Mouse (Mus musculus): Measurements from ENCODE around the gene Pex5.
"Not testable (repeated sequence)": the region's sequence is repeated elsewhere in the genome, so short reads cannot be mapped to it uniquely, and the experiment has no call there.

Pex5 gene

DNA sequence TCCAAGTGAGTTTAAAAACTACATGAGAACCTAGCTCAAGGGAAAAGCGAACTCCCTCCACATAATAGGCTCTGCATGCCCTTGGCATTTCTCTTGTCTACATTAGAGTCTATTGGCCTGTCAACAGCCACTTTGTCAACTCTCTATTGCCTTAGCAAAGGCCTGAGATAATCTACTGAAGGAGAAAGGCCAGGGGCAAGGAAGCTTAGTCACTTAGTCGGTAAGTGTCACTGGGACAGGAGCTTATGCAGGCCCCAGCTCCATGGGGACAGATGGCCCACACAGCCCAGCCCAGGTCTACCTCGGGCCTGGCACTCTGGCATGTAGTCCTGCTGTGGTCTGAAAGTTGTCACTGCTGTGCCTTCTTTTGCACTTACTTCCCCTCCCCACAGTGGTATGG, 11.7 kb upstream of the Pex5 start:
- DNase-seq: no peak

DNA sequence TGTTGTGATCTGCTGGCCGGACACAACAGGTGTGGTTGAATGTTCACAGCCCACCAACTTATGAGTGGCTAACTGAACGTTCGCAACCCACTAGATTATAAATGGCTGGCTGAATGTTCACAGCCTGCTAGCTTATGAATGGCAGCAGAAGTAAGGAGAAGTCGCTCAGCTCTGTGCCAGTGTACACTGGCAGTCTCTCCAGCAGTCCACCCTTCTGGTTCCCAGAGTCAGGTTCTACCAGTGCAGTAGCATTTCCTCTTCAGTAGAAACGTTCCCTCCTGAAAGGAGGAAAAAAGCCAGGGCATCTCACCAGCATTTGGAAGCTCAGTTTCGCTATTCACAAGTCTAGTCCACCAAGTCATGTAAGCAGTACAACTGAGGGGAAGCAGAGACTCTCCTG, 10.7 kb upstream of the Pex5 start:
- no peak for DNase-seq

DNA sequence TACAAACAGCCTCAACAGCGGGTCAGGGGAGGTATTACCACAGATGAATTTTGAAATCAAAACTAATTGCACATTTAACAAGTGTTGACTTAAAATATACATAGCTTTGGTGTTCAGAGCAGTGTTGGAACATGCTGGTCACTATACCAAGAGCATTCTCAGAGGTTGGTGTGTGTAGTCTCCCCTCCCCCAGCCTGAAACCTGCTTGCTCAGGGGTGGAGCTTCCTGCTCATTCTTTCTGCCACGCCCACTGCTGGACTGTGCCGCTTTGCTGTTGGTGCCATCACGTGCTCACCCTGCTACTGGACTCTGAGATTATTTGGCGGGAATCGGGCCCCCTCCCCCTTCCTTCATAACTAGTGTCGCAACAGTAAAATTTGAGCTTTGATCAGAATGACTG, 10.2 kb upstream of the Pex5 start:
- DNase-seq: peak in 1 of 2 experiments; percentile 11

DNA sequence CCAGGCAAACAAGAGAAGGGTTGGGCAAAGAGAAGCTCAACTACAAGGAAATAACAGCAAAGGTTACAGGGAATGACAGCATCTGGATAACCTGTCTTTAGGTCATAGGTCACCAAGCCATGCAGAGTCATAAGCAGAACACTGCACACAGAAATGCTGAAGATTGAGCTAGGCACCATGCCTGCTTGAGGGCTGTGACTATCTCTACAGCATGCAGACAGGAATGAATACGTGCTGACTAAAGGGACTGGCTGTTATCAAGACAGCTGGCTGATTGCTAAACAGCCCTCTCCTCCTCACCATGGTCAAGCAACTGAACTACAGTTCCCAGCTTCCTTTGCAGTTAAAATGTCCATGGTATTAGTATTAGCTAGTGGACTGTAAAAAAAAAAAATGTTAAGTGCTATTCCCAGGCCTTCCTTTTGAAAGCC, 9.2 kb upstream of the Pex5 start:
- no peak for DNase-seq

DNA sequence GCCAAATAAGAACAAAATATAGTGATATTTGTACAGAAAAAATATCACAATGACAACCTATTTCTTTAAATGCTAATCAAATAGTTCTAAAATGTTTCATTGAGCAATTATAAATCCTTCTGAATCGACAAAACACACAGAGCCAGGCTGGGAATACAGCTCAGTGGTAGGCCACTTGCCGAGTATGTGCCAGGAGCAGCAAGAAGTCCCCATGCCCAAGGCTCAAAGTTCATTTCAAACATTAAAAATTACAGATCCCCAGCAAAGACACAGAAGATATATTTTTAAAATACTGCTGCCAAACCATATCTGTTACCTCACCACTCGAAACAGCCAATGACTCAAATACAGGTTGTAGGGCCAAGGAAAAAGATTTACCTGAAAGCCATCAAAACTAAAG, 3.8 kb upstream of the Pex5 start:
- no peak for DNase-seq

DNA sequence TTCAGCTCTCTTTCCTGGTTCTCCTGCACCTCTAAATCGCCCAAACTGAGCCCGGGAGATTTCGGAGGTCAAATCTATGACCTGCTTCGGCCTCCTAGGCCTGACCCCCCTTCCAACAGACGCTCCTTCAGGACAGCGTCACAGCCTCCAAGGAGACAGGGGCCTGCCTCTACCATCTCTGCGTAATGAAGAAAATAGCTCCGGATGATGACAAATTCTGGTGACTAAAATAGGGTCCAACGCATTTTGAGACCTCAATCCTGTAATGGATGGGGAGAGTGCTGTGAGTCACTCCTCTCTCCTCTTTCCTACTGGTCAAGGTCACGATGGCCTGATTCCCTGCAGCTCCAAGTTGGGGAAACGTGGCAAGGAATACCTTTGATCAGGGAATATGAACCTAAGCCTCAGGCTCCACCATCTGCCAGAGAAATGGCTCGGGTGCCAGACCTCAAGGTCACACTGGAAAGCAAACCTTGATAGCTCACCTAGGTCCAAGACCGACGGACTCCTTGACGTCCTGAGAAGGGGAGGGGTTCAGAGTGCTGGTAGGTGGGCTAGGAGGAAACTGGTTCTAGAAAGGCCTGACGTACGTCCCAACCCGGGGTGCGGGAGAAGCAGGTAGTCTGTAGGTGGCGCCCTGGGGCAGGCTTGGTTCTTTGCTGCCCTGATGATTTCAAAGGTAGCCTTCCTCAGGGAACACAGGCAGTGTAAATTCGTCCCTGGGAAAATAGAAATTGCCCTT, 651 bp upstream of the Pex5 start:
- peak; percentile 64 to 87 for DNase-seq

DNA sequence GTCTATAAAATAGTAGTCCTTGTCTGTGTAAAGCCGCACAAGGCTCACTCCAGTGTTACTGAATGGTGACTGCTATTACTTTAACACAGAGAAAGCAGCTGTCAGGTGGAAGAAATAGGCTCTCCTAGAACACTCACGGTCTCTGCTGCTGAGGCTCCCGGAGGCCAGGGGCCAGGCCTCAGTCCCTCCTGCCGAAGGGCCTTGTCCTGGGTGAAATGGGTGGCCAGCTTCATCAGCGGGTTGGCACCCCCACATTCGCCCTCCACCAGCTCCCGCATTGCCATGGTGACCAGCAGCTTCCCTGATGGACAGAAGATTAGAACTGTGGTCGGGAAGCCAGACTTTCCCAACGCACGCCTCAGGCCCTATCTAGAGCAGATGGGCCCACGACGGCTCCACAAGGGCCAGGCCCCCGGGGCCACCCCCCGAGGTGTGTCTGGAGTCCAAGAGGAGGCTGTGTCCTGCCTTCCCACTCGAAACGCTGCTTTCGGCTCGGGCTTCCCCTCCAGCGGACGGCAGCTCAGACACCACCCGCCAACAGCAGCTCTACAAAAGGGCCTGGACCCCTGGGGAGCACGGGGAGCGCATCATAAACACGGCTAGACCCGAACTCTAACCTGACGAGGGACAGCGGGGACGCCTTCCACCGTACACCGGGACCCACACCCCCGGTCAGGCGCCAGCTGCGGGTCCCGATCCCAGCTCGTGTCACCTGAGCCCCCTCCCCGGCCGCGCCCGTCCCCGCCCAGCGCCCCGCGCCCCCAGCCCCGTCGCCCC, 529 bp downstream of the Pex5 start:
- DNase-seq: peak; percentile 25 to 48

DNA sequence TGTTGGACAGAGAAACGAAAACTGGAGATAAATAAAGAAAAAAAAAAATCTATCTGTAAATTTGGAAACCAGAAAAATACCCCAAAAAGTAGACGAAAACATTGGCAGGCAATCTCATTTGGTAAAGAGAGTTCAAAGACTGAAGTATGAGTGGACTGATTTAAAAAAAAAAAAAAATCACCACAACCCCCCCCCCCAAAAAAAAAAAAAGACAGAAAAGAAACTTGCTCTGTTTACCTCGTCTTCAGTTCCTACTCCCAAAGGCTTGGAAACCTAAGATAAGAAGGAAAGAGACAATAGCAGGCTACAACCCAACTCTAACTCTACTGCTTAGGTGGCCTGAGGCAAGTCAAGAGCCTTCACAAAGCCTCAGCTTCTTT, 1.1 kb downstream of the Pex5 start:
- DNase-seq: no peak

DNA sequence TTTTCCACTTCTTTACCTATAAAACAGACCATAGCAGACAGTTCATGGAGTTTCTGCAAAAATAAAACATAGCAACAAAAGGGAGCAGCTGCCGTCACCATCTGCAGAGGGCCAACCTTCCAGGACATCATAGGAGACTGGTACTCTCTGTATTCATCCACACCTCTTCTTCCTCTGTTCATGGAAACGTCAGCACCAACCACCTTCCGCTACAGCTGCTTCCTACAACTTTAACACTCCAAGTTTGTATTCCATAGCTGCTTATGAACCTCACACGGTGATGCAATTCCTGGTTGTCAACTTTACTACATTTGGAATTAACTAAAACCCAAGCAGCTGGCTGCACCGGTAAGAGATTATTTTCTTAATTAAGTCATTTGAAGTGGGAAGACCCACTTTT, 6.5 kb downstream of the Pex5 start:
- no peak for DNase-seq

DNA sequence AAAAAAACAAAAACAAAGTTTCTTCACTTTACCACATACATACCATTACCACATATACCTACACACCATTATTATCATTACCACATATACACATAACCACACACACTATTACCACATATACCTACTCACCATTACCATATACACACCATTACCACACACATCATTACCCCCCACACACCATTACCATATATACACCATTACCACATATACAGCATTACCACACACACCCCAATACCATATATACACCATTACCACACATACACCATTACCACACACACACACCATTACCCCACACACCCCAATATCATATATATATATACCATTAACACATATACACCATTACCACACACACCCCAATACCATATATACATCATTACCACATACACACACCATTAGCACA, 7.7 kb downstream of the Pex5 start:
- DNase-seq: no peak

DNA sequence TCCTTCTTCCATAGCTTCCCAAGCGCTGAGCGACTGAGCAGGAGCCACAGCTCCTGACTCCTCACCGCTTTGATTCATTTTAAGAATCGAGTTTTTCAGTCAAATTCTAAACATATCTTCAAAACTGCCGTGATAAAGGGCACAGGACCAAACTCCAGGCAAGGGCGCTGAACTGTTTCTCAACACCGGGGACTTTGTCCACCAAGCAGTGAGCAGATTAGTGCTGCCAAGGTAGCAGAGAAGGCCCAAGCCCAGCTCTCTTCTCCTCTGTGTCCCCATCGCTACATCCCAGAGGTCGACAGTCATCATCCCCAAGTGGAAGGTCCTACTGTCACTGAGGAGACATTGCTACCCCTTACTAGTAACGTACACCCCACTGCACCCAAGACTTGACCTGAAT, 8.5 kb downstream of the Pex5 start:
- DNase-seq: no peak

DNA sequence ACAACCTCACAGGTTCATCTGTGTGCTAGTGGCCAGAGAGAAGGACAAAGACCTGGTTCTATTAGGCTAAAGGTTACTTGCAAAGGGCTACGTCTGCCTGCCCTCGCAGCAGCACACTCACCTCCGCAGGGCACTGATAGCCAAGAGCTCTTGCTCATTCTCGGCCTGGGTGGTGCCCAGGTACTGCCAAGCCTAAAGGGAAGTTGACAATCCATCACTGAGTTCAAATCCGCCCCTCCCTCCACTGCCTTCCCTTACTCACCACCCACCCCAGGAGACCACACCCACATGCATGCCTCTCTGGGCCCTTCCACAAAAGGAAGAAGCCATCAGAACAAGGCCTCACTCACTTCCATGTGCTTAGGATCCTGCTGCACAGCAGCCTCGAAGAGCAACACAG, 15.1 kb downstream of the Pex5 start:
- DNase-seq: no peak

DNA sequence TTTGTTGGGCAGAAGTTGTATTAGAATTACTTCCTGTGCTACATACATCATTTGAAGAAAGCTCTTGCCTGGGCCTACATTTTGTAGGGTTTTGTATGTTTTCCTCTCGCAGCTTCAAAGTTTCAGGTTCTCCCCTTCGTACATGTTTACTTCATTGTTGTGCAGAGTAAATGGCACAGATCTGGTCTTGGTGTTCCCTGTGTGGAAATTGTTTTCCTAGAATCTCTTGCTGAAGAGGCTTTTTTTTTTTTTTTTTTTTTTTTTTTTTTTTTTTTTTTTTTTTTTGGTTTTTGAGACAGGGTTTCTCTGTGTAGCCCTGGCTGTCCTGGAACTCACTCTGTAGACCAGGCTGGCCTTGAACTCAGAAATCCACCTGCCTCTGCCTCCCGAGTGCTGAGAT, 19.9 kb downstream of the Pex5 start:
- DNase-seq: not testable (repeated sequence)

DNA sequence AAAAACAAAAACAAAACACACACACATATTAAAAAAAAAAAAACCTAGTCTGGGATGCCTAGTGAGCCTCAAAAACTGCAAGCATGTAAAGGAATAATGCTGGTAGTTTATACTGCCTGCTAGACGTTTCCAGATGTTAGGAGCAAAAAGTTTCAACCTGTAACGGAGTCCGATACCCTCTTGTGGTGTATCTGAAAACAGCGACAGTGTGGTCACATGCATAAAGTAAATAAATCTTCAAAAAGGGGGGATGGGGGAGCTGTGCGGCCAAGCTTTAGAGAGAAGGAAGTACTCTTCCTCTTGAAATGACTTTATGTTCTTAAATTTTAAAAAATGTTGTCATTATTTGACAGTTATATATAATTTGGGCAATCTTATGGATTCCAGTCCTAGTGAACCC, 34.7 kb downstream of the Pex5 start:
- DNase-seq: no peak

DNA sequence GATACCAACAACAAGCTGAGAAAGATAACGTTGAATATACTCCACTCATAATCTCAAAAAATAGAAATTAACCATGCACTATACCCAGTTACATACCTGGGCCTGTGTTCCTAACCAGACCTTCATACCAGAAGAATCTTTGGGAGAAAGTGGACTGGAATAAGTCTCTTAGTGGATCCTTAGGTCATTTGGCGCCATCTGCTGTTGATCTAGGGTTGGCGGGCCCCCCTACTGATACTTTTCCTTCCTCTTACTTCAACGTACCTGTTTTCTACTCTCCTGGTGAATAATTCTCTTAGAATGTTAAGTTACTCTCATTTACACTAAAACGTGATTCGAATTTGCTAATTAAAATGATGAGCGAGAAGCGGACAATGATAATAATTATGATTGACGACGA, 35.5 kb downstream of the Pex5 start:
- peak in 1 of 2 experiments; percentile 67 for DNase-seq

DNA sequence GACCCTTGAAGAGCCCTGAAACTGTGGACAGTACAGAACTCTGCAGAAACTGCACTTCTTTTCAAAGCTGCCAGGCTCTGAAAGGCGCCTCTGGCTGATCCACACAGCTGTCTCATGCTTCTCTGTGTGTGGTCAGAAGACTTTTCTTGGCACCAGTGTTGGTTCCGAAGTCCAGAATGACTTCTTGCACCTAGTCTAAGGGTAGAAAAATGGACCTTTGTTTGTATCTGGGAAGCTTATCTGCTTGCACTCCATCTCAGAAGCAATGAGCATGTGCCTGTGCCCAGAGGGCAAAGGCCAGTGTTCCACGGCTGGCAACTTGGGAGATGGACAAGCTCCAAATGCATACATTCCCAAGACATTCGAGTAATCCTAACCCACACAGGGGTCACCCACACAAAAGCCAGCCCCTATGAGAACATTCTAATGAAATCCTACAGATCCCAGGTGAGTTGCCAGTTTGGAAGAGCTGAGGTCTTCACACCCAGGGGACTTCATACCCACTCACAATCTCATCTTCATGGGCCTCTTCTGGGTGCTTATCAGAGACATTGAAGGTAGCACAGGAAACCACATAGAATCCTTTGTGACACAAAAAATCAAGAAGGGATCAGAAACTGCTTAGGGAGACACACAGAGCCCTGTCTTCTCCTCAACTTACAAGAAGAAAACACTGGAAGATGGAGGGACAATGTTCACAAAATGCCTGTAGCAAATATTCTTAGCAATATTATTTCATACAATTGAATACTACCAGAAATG, 37.2 kb downstream of the Pex5 start:
- DNase-seq: no peak

DNA sequence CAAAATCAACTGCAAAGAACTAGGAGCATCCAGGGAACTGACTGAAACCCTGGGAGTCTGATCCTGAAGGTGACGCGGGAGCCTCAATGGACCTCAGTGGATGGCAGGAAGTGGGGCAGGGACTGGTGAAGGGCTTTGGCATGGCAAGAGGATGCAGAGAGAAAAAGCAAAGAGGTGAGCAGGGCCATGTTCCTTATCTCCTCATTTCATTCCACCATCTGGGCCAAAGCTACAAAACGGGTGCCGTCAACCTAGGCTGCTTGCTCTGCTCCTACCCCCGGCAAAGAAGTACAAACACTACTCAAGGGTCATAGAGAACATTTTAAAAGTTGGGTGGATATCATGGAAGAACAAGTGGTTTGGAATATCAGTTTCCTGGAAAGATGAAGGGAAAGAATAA, 38.6 kb downstream of the Pex5 start:
- no peak for DNase-seq

DNA sequence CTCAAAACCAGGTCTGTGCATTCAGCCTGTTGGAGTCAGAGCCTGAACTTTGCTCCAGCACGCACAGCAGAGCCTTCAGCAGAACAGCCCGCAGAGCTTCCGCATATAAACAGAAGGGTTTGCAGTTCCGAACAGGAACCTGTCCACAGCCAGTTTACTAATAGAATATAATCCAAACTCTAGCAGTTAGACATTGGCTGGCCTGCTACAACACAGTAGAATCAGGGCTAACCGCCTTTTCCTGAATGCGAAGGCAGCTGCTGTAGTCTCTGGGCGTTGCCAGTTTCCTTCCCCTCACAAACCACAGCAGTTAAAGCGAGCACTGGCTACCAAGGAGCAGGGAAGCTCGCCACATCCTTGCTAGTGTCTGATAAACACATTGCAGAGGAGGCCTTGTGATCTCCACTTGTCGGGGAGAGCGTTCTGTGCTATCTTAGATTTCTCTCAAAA, 39.4 kb downstream of the Pex5 start:
- peak; percentile 46 to 51 for DNase-seq

DNA sequence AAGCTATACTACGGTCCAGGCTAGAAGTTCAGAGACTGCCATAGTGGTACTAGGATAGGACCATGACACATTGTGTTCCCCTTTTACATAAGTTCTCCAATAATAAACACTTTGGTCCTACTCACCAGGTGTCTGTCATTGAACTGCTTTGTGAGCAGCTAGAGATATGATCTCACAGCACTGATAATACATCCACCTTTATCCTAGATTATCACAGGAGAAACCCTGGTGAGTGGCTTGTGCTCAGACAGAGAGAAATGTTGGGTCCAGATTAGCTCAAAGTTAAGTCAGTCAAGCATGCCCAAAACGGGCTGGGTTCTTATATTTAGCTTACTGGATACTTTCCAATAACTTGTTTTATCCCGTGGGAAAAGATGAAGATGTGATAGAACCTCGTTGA, 40.2 kb downstream of the Pex5 start:
- no peak for DNase-seq

DNA sequence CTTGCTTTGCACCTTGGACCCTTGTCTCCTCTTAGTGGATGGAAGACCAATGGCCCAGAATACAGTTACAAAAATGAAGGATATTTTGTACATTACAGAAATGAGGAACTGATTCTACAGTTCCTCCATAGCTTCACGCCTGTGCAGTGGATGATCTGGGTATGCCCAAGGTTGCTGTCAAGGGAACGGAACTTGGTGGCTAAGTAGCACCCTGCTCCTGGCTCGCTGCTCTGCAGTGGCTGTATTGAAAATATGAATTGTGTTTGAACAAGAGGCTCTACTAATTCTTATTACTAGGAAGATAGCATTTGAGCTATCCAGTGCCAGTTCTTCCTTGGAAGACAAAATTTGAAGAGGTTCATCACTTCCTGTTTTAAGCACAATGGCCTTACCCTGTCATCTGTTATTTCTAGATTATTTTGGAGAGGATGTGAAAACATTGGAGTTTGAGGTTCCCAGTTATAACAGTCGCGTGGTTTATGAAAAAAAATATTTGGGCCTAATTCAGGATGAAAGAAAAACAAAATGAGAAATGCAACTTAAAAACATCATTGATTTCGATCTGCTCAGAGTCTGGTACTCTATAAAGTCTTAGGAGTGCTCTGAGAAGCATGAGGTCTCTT, 41.2 kb downstream of the Pex5 start:
- no peak for DNase-seq

DNA sequence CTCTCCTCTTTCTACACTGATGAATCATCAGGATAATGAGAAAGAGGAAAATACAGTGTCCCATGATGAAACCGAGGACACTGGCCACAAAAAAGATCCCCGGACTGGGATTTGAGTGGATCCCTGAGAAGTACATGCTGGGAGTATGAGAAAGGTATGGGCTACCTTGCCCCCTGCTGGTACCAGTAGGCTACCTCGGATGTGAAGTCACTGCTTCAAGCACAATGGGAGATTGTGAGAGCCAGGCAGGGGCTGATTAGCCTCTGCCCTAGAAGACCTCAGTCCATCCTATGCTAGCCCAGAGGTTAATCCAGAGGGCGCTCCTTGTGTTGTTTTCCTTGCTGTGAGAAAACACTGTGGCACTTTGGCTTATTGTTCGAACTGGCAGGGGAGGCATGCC, 50.5 kb downstream of the Pex5 start:
- DNase-seq: no peak

DNA sequence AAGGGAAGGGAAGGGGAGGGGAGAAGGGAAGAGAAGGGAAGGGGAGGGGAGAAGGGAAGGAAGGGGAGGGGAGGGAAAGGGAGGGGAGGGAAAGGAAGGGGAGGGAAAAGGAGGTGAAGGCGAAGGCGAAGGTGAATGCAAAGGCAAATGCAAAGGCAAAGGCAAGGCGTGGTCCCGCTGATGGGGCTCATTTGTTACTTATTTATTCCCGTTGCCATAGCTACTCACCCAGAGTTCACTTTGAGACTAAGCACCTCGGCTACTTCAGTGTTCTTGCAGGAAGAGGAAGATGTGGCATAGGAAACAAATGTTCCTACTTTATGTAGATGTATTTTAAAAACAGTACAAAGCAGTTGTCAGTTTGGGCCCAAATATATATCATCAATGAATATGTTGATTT, 54.3 kb downstream of the Pex5 start:
- DNase-seq: no peak

DNA sequence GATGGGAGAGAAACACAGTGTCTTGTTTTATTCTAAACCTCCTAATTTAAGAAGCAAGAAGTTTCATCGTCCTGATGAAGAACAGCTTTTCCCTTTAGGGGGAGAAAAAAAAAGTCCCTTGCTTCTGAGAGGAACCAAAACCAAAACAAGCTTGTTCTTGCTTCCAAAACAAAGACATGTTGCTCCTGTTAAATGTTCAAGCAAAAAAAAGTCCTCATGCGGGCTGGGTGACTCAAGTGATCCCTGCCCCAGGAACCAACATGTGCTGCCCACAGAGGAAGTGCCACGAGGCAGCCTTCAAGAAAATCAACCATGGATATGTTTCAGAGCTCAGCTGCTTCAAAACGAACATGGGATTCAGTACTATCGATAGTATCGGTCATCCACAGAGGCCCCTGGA, 55.9 kb downstream of the Pex5 start:
- DNase-seq: no peak

All from spleen, adult 18-20 months (tissue).